Mouse (Mus musculus): ENCODE data around the gene Pkd1l2.

Pkd1l2 gene

GRCm38 (mm10) chr8:117082399-117082872 is at the start of gene Pkd1l2:
Pkd1l2 (minus strand) TSS chr8:117082449.
- DNase-seq, result no peak

- no peak for DNase-seq
These were observed 44.8 kb upstream of the Pkd1l2 start for GRCm38 (mm10) chr8:117127063-117127462.

DNA sequence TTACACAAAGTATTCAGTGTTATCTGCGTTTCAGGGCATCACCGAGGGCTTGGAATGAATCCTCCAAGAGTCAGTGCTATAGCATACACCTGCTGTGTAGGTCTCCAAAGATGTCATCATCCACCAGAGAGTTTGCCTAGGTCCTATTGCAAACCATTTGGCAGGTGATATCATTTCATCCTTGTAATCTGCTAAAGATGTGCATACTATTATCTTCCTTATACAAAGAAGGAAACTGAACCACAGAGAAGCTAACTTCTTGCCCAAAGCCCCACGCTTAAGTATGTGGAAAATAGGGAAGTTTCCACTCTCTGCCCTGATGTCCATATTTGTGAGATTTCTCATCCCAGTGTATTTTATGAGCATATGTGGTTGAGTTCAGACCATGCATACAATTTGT is 44.2 kb upstream of the Pkd1l2 start:
- DNase-seq, result no peak

DNA sequence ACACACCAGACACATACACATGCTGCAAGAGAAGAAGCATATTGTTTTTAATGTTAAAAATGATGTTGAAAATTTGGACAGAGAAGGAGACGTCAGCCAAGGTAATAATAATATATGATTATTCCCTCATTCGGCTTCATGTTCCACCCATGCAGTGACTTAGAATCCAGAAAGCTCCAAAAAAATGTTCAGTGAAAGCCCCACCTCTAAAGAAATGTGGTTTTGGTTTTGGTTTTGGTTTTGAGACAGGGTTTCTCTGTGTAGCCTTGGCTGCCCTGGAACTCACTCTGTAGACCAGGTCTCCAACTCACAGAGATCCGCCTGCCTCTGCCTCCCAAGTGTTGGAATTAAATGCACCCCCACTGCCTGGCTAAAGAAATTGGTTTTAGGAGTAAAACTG is 43.6 kb upstream of the Pkd1l2 start:
- no peak for DNase-seq

DNA sequence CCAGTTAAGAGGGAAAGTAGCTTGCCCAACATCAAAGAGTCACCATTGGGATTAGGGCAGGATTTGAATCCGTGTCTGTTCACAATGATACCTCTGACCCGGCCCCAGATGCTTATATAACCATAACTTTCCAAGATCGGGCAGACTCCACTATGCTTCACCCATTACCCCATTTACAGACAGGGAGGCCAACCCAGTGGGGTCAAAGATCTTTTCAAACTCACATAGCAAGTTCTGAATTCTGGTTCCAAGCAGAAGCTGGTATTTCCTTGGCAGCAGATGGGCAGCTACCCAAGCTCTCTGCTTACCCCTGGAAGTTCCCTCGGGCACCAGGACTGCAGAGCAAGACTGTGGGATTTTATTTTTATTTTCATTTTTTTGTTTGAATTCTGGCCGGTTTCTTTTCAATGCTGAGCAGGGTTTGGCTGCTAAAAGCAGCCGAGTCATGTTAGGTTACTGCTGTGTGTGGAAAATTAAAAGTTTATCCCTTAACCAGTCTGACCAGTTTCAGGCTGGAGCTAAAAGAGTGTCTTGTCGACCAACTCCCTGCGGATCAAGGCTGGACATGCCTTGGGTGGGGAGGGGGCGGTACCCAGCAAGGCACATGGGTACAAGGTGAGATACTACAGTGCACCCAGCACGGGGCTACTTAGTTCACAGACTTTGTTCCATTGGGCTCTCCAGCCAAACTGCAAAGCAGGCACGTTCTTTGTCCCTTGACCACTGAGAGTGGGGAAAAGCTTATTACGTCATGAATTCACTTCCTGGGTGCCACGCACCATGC is 41.8 kb upstream of the Pkd1l2 start:
- no peak for DNase-seq

- DNase-seq, result no peak
These were observed 39.0 kb upstream of the Pkd1l2 start for GRCm38 (mm10) chr8:117121277-117121676.

DNA sequence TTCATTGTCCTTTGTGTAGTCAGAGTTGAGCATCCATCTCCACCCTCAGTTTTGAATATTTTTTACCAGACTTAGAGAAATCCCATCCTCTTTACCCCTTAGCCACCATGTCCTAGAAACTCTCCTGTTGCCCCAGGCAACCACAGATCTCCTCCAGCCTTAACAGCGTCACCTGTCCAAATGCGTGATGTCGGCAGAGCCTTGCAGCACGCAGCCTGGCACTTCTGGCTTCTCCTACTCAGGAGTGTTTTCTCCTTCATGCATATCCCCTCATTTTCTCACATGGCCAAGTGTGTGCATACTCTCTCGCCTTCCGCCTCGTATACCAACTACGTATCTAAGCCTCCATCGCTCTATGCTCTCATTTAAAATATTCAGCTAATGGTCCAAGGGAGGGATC is 36.2 kb upstream of the Pkd1l2 start:
- DNase-seq, result no peak

DNA sequence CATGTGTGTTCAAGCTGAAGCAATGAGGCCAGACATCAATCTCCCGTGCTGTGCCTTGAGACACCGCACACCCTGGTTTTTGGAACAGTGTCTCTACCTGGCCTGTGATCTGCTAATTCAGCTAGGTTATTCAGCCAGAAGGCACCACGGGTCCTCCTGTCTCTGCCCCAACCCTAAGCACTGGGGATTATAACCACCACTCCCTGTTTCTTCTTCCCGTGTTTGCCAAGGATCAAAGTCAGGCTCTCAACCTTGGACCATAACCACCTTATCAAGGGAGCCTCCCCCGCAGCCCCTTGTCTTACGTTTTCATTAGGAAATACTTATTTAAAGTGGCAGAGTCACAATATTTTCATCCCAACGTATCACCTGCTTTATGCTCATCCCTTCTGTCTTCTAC is 34.3 kb upstream of the Pkd1l2 start:
- no peak for DNase-seq

DNA sequence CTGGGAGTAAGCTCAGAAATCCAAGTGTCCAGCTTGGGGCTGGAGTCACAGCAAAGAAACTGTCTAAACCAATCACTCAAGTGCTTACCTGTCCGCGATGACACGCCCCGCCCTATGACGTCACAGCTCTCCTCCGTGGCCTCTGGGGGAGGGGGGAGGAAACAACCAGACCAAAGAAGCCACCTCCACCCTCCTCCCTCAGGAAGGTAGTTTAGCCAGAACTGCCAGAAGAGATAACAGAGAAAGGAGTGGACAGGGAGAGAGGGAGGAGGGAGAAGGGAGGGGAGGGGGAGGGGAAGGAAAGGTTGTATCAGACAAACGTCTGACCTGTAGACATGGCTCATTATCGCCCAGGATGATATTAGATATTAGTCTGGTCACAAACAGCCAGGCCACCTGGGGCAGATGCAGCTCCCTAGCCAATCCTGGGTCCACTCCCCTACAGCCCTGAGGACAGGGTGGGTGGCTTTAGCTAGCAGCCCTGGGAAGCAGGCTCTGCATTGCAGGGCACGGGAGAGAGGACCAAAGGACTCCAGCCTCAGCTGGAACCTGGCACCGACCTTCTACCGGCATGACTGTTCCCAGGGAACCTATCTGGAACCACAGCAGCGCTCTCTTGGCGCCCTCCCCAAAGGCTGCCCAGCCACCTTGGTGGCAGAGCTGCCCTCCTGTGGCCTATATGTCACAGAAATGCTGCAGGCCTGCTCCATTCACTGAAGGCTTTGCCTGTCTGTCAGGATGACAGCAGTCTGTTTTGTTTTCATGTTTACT is 33.6 kb upstream of the Pkd1l2 start:
- peak; percentile 25 for DNase-seq

DNA sequence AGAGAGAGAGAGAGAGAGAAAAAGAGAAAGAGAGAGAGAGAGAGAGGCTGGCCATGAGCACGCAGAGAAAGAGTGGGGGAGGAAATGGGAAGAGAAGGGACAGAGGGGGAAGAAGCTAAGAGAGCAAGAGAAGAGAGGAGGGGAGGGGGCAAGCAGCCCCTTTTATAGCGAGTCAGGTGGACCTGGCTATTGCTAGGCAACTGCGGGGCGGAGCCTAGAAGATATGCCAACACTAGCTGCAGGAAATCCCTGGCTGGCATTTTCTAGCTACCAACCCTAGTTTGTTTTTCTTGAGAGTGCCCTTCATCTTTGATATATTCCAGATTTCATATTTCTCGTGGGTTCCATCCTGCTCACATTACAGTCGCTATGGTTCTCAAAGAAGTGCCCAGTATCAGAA is 32.8 kb upstream of the Pkd1l2 start:
- DNase-seq, result no peak

DNA sequence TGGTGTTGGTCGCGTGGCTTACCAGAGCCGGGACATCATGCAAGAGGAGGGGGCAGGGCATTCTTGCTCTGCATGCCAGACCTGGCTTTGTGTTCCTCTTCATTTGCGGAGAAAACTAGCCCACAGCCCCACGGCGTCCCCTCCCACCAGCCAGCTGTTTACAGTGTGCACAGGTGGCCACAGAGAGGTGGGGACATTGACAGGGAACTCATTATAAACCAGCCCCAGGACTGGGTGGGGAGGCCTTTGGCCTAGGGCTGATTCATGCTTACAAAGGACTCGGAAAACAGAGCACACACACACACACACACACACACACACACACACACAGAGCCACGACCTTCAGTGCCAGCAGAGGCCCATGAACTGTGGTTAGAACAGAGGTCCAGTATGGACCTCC is 30.0 kb upstream of the Pkd1l2 start:
- no peak for DNase-seq

- DNase-seq, result no peak
These were observed 29.4 kb upstream of the Pkd1l2 start for GRCm38 (mm10) chr8:117111641-117112040.

DNA sequence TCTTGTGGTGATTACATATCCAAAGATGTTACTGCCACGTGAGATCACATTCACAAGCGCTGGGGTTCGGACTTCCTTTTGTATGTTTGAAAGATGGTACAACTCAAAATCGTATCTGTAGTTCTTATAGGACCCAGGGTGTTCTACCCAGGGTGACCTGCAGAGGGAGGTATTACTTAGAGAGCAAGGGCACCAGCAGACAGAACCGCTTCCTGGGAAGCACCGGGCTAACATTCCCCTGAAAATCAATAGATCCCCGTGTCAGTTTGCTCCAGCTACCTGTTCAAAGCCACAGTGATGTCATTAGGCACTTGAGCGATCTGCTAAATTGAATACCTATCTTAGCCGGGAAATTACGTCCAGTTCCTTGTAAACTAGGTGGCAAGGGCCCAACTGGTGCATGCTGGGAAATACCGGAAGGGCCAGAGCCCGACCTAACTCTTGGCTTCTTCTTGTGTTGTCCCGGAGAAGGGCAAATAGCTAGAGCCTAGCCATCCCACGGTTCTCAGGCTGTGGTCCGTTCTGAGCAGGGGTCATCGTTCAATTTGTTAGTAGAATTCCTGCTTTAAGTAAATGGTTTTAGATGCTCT is 27.6 kb upstream of the Pkd1l2 start:
- peak; percentile 20 for DNase-seq

DNA sequence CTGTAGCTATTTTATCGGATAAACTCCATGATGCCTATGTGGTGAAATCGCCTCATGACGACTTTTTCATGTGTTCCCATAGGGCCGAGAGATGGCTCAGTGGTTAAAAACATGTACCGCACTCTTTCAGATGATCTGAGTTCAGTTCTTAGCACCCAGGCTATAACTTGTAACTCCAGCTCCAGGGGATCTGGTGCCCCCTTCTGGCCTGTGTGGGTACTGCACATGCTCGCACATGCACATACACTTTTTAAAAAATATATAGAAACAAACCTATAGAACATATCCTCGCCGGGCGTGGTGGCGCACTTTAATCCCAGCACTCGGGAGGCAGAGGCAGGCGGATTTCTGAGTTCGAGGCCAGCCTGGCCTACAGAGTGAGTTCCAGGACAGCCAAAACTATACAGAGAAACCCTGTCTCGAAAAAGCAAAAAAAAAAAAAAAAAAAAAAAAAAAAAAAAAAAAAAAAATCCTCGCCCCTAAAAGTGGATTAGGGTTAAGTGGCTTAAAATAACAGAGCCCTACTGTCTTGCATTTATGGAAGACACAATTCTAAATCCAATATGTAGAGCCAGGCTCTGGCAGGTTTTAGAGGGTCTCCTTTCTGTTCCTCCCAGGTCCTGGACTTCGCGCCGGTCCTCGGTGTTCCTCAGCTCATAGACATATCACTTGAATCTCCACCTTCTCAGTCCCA is 26.9 kb upstream of the Pkd1l2 start:
- no peak for DNase-seq

GRCm38 (mm10) chr8:117107533-117107932 is 25.3 kb upstream of the Pkd1l2 start:
- DNase-seq, result peak; percentile 55

GRCm38 (mm10) chr8:117097564-117098191 is 15.4 kb upstream of the Pkd1l2 start:
- no peak for DNase-seq

GRCm38 (mm10) chr8:117097051-117097563 is 14.9 kb upstream of the Pkd1l2 start:
- DNase-seq, result no peak

DNA sequence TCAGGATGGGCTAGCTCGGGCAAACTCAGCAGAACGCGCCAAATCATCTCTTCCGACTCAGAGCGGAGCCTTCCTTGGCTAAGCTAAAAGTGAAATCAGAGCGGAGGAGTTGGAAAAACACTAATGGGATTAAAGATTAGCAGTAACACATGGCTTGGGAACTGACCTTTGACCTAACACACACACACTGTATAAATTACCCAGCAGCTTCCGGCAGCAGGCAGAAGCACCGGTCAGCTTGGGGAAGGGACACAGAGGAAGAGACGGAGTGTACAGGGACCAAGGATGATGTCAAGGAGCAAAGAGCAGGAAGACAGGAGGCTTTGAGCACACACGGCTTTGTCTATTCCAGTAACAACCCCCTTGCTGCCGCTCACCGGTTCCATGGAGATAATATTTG is 13.4 kb upstream of the Pkd1l2 start, which contains the start of gene Bco1:
Gene Bco1 (plus strand): TSS at position 208 of the 400 bp plus-strand sequence.
- DNase-seq, result no peak

DNA sequence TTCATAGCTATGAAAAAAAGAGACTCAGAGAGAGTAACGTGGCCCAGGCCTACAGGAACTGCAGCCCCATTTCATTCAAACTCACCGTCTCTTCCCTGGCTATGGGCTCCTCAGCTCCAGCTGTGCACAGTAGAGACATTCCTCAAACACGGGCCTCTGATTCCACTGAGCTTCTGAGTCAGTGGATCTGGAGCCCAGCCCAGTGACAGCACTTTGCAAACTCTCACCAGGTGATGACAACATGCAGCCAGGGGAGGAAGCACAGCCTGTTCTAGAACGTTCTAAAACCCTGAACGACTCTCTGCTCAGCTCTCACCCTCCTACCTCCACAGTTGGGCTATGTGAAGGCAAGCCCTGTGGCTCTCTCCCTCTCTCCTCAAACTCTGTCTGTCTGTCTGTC is 11.8 kb upstream of the Pkd1l2 start:
- DNase-seq, result no peak

DNA sequence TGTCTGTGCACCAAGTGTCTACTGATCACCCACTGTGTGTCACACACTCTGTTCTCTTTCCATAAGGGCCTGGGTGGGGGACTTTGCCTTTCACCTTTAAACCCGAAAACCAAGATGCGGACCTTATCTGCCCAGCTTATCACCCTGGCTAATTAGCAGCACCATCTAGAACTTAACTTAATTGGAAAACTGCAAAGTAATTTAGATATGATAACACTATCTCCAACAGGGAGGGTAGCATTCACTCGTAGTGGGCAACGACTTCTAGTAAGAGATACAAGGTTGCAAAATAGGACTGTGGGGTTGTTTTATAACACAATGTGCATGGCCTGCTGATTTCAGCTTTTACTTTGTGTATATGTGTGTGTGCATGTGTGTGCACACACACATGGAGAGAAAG is 7.6 kb upstream of the Pkd1l2 start:
- DNase-seq, result no peak

DNA sequence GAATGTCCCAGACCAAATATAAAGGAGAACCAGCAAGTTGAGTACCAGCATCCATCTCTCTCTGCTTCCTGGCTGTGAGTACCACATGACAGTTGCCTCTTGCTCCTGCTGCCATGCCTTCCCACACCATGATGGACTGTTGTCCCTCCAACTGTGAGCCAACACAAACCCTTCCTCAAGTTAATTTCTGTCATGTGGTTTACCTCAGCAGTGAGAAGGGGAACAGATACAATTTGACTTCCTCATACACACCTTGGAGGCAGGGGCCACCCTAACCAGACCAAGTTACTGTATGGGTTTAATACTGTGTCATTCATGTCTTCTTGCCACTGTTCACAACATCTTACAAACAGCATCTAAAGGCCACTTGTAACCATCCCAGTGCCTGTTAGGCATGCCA is 4.8 kb upstream of the Pkd1l2 start:
- no peak for DNase-seq

- DNase-seq, result no peak
These were observed 3.3 kb upstream of the Pkd1l2 start for GRCm38 (mm10) chr8:117085521-117085920.

All from cerebellum, adult 8-10 months (tissue).